Mouse (Mus musculus): ENCODE measurements at regions not wholly inside any gene's neighbourhood (a gene's known extent, or its start where the extent isn't known, plus 50 kb on each side); places are given as distances from the start of the nearest gene placed in this dataset.

DNA sequence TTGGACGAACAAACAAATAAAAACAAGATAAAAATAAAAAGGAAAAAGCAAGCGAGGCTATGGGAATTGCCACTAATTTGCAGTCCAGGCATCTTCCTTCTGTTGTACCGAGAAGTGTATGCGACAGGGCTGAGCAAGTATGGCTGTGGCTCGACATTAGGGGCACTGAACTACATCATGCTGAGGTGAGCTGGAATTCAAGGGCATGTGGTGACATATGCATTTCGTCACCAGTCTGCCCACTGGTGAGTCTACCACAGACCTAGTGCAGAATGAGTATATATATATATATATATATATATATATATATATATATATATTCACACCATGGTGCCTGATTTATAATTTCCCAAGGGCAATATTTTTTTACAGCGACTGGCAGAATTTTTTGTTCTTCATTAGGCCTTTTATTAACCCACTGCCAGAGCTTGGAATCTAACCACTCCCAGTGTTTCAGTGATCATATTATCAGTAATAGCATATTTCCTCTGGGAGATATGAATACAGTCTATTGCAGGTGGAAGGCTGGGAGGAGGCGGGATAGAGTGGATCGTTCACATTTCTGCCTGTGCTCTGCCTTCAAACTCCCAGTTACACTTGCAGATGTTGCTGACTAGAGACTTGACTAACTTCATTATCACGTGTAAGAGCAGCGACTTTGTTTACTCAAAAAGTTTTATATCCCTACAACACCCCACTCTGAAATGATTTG, 133.6 kb upstream of the Satb1 start:
- 84% methylated on average over 11 of the region's 11 CpGs for WGBS
- TF ChIP-seq CTCF (IDR thresholded peaks at IDR 0.05; ENCODE audit: control insufficient read depth, insufficient read depth, low read length) (no peak), POLR2A (IDR thresholded peaks at IDR 0.05; ENCODE audit: borderline replicate concordance, control insufficient read depth, low read depth, low read length) (no peak)
- H3K4me3 ChIP-seq (replicated peaks; ENCODE audit: control insufficient read depth, low read depth, low read length) = no peak overlapping the region
- H3K27ac ChIP-seq (ENCODE audit: control insufficient read depth, insufficient read depth, low read depth, low read length, poor library complexity) = no peak overlapping the region
- no peaks in the 10 kb centered on the region for H3K4me1 ChIP-seq (ENCODE audit: control insufficient read depth, insufficient read depth, low read length)

DNA sequence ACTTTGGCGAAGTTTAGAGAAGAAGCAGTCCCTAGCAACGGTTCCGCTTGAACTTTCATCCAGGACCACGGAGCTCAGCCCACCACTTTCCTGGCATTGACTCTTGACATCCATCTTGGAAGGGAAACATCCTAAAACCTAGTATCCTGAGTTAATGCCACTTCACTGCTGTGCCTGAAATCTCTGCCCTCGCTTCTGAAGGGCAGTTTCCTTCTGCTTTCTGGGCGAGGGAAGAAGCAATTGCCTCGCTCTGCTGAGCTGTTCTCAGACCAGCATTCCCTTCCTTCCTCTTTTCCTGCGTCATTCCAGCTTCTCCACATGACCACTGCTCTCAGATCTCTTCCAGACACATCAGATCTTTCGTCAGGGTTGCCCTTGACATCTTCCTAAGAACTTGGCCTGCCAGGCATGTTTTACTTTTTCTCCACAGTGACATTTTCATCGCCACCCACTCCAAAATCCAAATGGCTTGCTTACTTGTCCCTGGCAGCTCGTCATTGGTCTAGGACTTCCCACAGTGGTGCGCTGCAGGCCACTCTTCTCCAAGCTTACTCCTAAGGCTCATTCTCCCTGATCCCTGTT, 129.5 kb upstream of the Satb1 start:
- TF ChIP-seq CTCF (IDR thresholded peaks at IDR 0.05; ENCODE audit: control insufficient read depth, insufficient read depth, low read length) (no peak), POLR2A (IDR thresholded peaks at IDR 0.05; ENCODE audit: borderline replicate concordance, control insufficient read depth, low read depth, low read length) (no peak)
- Histone ChIP-seq H3K4me3 (replicated peaks; ENCODE audit: control insufficient read depth, low read depth, low read length) (no peak overlapping the region), H3K27ac (ENCODE audit: control insufficient read depth, insufficient read depth, low read depth, low read length, poor library complexity) (no peak overlapping the region), H3K4me1 (ENCODE audit: control insufficient read depth, insufficient read depth, low read length) (no peaks in the 10 kb centered on the region)
- 37% methylated on average over 12 of the region's 12 CpGs for WGBS

DNA sequence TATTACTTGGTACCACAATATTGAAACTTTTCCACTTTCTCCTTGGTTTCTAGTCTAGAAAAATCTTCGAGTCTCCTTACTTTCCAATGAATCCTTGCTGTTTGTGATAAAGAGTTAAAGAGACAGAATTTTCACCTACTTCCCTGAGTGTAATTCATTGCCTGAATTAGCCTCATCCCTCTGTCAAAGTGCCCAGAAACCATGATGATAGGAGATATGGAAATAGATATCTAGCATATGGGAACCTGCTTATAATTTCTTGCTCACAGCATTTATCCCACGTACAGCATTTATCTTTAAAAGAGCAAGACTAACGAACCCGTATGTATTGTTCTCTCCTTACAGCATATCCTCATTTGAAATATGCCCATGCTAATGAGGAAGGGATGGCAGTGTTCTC, 128.2 kb upstream of the Satb1 start:
- 84% methylated on average over 4 of the region's 4 CpGs for WGBS
- H3K4me3 ChIP-seq (replicated peaks; ENCODE audit: control insufficient read depth, low read depth, low read length) = no peak overlapping the region
- no peak overlapping the region for H3K27ac ChIP-seq (ENCODE audit: control insufficient read depth, insufficient read depth, low read depth, low read length, poor library complexity)
- no peaks in the 10 kb centered on the region for H3K4me1 ChIP-seq (ENCODE audit: control insufficient read depth, insufficient read depth, low read length)
- TF ChIP-seq POLR2A (IDR thresholded peaks at IDR 0.05; ENCODE audit: borderline replicate concordance, control insufficient read depth, low read depth, low read length) (no peak), CTCF (IDR thresholded peaks at IDR 0.05; ENCODE audit: control insufficient read depth, insufficient read depth, low read length) (no peak)

DNA sequence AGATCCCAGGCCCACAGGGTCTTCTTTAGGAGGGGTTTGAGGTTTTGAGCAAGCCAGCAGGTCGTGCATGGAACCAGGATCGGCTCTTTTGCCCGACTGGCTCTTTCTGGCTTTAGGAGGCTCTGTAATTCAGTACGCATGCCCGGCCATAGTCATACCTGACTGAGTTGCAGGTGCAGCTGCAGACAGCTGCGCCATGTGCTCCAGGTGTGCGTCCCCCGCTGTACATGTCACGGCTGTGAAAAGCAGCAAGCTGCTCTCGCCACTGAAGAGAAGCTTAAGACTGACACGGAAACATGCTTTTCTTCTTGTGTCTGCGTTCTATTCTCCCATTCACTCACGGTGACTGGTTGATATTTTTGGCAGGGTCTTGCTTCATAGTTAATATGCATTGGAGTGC, 123.2 kb upstream of the Satb1 start:
- TF ChIP-seq CTCF (IDR thresholded peaks at IDR 0.05; ENCODE audit: control insufficient read depth, insufficient read depth, low read length) (no peak), POLR2A (IDR thresholded peaks at IDR 0.05; ENCODE audit: borderline replicate concordance, control insufficient read depth, low read depth, low read length) (no peak)
- Histone ChIP-seq H3K27ac (ENCODE audit: control insufficient read depth, insufficient read depth, low read depth, low read length, poor library complexity) (no peak overlapping the region), H3K4me3 (replicated peaks; ENCODE audit: control insufficient read depth, low read depth, low read length) (no peak overlapping the region), H3K4me1 (ENCODE audit: control insufficient read depth, insufficient read depth, low read length) (no peaks in the 10 kb centered on the region)
- 87% methylated on average over 13 of the region's 13 CpGs for WGBS

DNA sequence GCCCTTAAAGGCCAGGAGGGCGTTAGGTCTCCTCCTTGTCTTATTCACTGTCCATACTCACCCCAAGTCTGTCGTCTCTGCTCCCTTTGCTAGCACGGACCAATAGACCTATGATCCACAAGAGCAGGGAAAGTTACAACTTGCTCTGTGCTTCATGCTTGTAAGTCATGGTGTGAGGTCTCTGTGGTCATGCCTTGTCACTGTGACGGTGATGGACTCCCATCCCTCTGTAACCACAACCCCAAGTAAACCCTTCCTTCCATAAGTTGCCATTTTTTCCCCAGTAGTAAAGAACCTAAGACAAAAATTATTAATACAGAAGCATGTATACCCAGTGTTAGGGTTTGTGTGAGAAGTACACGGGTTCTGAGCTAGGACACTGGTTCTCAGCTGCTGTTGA, 104.6 kb upstream of the Satb1 start:
- WGBS = 62% methylated on average over 5 of the region's 5 CpGs
- Histone ChIP-seq H3K4me1 (ENCODE audit: control insufficient read depth, insufficient read depth, low read length) (no peaks in the 10 kb centered on the region), H3K4me3 (replicated peaks; ENCODE audit: control insufficient read depth, low read depth, low read length) (no peak overlapping the region), H3K27ac (ENCODE audit: control insufficient read depth, insufficient read depth, low read depth, low read length, poor library complexity) (no peak overlapping the region)
- TF ChIP-seq POLR2A (IDR thresholded peaks at IDR 0.05; ENCODE audit: borderline replicate concordance, control insufficient read depth, low read depth, low read length) (no peak), CTCF (IDR thresholded peaks at IDR 0.05; ENCODE audit: control insufficient read depth, insufficient read depth, low read length) (no peak)

DNA sequence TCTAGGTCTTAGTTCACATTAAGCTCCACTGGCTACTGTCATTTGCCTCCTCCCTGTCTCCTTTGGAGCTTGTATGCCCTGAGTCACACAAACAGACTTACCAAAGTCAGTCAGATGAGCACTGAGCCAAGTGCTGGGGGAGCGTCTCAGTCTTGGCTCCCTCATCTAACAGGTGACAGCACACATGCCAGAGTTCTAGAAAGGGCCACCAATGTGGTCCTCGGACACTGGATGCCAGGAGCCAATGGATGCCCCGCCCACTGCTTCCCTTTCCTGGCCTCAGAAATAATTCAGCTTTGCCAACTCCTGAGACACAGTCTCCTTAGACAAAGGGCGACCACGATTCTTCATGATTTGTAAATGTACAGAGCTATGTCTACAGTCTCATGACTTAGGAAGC, 103.0 kb upstream of the Satb1 start:
- WGBS = 65% methylated on average over 5 of the region's 5 CpGs
- Histone ChIP-seq H3K4me1 (ENCODE audit: control insufficient read depth, insufficient read depth, low read length) (no peaks in the 10 kb centered on the region), H3K27ac (ENCODE audit: control insufficient read depth, insufficient read depth, low read depth, low read length, poor library complexity) (no peak overlapping the region), H3K4me3 (replicated peaks; ENCODE audit: control insufficient read depth, low read depth, low read length) (no peak overlapping the region)
- TF ChIP-seq CTCF (IDR thresholded peaks at IDR 0.05; ENCODE audit: control insufficient read depth, insufficient read depth, low read length) (no peak), POLR2A (IDR thresholded peaks at IDR 0.05; ENCODE audit: borderline replicate concordance, control insufficient read depth, low read depth, low read length) (no peak)

DNA sequence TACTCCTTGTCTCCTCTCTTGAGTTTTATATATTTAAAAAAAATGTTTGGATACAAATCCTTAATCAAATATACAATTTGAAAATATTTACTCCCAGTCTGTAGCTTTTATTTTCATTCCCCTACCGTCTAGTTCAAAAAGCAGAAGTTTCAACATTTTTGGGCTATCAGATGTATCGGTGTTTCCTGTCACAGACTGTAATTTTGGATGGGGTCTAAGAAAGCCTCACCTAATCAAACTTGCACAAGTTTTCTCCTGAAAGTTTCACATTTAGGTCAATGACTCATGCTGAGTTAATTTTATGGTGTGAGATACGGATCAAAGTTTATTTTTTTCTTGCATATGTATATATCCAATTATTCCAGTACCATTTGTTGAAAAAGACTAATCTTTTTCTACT, 93.3 kb upstream of the Satb1 start:
- Histone ChIP-seq H3K4me1 (ENCODE audit: control insufficient read depth, insufficient read depth, low read length) (no peaks in the 10 kb centered on the region; the same call in 1 of the 2 replicates), H3K27ac (ENCODE audit: control insufficient read depth, insufficient read depth, low read depth, low read length, poor library complexity) (no peak overlapping the region), H3K4me3 (replicated peaks; ENCODE audit: control insufficient read depth, low read depth, low read length) (no peak overlapping the region)
- TF ChIP-seq POLR2A (IDR thresholded peaks at IDR 0.05; ENCODE audit: borderline replicate concordance, control insufficient read depth, low read depth, low read length) (no peak), CTCF (IDR thresholded peaks at IDR 0.05; ENCODE audit: control insufficient read depth, insufficient read depth, low read length) (no peak)
- WGBS = 10% methylated on average over 3 of the region's 3 CpGs

DNA sequence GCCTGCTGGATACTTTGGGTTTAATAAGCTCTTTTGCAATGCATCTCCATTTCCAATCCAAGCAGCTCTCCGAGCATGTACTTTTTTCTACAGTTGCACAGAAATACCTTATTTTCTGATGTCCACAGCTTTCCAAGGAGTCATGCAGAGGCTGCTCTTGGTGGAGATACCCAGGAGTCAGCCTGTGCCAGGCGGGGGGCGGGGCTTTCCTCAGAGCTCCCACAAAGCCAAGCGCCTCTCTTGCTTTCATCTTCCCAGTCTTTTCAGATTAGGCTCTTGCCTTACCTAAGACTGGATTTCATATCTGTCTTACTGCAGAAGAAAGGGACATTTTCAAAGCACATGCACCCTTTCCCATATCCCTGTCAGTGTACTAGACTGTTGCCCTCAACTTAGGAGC, 73.9 kb upstream of the Satb1 start:
- Histone ChIP-seq H3K27ac (ENCODE audit: control insufficient read depth, insufficient read depth, low read depth, low read length, poor library complexity) (no peak overlapping the region), H3K4me3 (replicated peaks; ENCODE audit: control insufficient read depth, low read depth, low read length) (no peak overlapping the region), H3K4me1 (ENCODE audit: control insufficient read depth, insufficient read depth, low read length) (no peaks in the 10 kb centered on the region; the same call in 1 of the 2 replicates)
- no peak for TF ChIP-seq CTCF (IDR thresholded peaks at IDR 0.05; ENCODE audit: control insufficient read depth, insufficient read depth, low read length)
- no peak for TF ChIP-seq POLR2A (IDR thresholded peaks at IDR 0.05; ENCODE audit: borderline replicate concordance, control insufficient read depth, low read depth, low read length)
- 82% methylated on average over 4 of the region's 4 CpGs for WGBS

Measured in bone marrow, adult 2 months (tissue).